Mouse (Mus musculus) C2C12 (cell line): ENCODE results near the gene Rps29.

Experiments
- CTCF ChIP-seq: IDR thresholded peaks from one replicate; pipeline ENCODE4 v1.5.1; 2011; ENCODE audit not compliant: control insufficient read depth, insufficient read depth, insufficient read length
- FOSL1 ChIP-seq: IDR thresholded peaks from one replicate; pipeline ENCODE4 v1.8.0; 2011; ENCODE audit warnings: mild to moderate bottlenecking, low read length; ENCODE audit not compliant: poor library complexity, insufficient read depth, severe bottlenecking
- MYOD1 ChIP-seq: IDR thresholded peaks from one replicate; pipeline ENCODE4 v1.6.1; 2011; ENCODE audit warnings: low read depth; ENCODE audit not compliant: control insufficient read depth, insufficient read length
- MYOG ChIP-seq: IDR thresholded peaks from one replicate; pipeline ENCODE4 v1.6.1; 2011; ENCODE audit not compliant: control insufficient read depth, insufficient read length; ENCODE audit errors: extremely low read depth

DNA sequence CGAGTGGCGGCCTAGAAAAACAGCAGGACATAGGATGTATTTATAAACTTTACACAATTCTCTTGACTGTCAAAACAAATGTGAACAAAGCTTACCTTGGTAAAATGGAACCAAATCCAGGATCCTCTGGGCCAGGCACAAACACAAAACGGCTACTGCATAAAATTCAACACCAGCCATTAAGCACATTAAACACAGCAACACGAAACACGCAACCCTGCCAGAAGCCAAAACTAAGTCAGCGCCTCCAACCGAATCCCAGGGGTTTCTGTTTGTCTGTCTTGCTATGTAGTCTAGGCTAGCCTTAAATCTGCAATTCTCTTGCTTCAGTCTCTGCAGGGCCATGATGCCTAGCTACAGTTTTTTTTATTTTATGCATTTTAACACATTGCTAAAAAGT, 48.9 kb upstream of the Rps29 start:
- TF ChIP-seq CTCF (no peak), MYOD1 (no peak), FOSL1 (no peak), MYOG (no peak)
